Mouse (Mus musculus) right cerebral cortex, postnatal 14 days (tissue): ENCODE measurements around the gene Olfr196.
"Not testable (repeated sequence)": the region's sequence is repeated elsewhere in the genome, so short reads cannot be mapped to it uniquely, and the experiment has no call there.

Experiments
- DNase-seq: peaks from one replicate; pipeline ENCODE4 v3.0.0; 2022

Gene Olfr196

GRCm38 (mm10) chr16:59170354-59170753 lies at the start of gene Olfr196:
Olfr196 (minus strand) TSS chr16:59170454.
- DNase-seq, result no peak

GRCm38 (mm10) chr16:59219667-59220066 lies 49.4 kb upstream of the Olfr196 start, which contains the start of gene Olfr199:
Olfr199 (minus strand) TSS chr16:59219767.
- not testable (repeated sequence) for DNase-seq

- not testable (repeated sequence) for DNase-seq
These were observed 47.6 kb upstream of the Olfr196 start for GRCm38 (mm10) chr16:59217861-59218260.

- DNase-seq, result not testable (repeated sequence)
These were observed 33.2 kb upstream of the Olfr196 start, which contains the start of gene Olfr198 for GRCm38 (mm10) chr16:59203433-59203832. Olfr198 (minus strand) TSS chr16:59203533.

GRCm38 (mm10) chr16:59151996-59152395 lies 18.3 kb downstream of the Olfr196 start:
- DNase-seq, result no peak

GRCm38 (mm10) chr16:59146746-59147145 lies 23.5 kb downstream of the Olfr196 start, which contains the start of gene Olfr195:
Olfr195 (plus strand) TSS chr16:59147046.
- no peak for DNase-seq

- DNase-seq, result no peak
These were observed 29.1 kb downstream of the Olfr196 start for GRCm38 (mm10) chr16:59141105-59141504.

- no peak for DNase-seq
These were observed 39.5 kb downstream of the Olfr196 start for GRCm38 (mm10) chr16:59130740-59131139.

GRCm38 (mm10) chr16:59120969-59121368 lies 49.3 kb downstream of the Olfr196 start, which contains the start of gene Olfr194:
Olfr194 (minus strand) TSS chr16:59121069.
- no peak for DNase-seq
